Mouse (Mus musculus) macrophage (primary cell): ENCODE measurements around the gene Rps6kc1. TPM values are rescaled to one million over a fixed set of nuclear protein-coding genes. Genes with fewer than 3 reads are reported as not detected.

Experiments used
- H3K27ac ChIP-seq: fragments of 350-480 bp; formaldehyde crosslinking; 2 replicates; pipeline ENCODE4 v1.9.0; 2021
- H3K36me3 ChIP-seq: fragments of 350-480 bp; formaldehyde crosslinking; 2 replicates; pipeline ENCODE4 v1.9.0; 2021; ENCODE audit errors: inconsistent target
- H3K4me3 ChIP-seq: fragments of 350-480 bp; formaldehyde crosslinking; 2 replicates; pipeline ENCODE4 v1.9.0; 2021; ENCODE audit errors: inconsistent target
- H3K79me2 ChIP-seq: fragments of 350-480 bp; formaldehyde crosslinking; 2 replicates; pipeline ENCODE4 v1.9.0; 2021; ENCODE audit errors: inconsistent target
- WGBS: methylation state at CpG from one replicate; pipeline ENCODE4 v1.1.7; 2026; ENCODE audit warnings: inconsistent platforms; ENCODE audit not compliant: missing documents; 5-methylcytosine and 5-hydroxymethylcytosine counted together
- polyA plus RNA-seq: library from polyadenylated mRNA; stranded (reverse); fragments of 250-400 nt; gene quantifications from 3 replicates; pipeline ENCODE4 v1.2.4, GENCODE M21; 2018; ENCODE audit warnings: inconsistent platforms

The Rps6kc1 gene
- polyA plus RNA-seq, 1 experiment from 2014 or later = 20.5 TPM

GRCm38 (mm10) chr1:190665490-190665875 is 246.1 kb downstream of the Rps6kc1 start:
- Histone ChIP-seq H3K27ac (no peak overlapping the region), H3K79me2 (no peaks in the 10 kb centered on the region), H3K4me3 (no peak overlapping the region), H3K36me3 (no peaks in the 10 kb centered on the region)
- WGBS = 75% methylated on average over 6 of the region's 8 CpGs

GRCm38 (mm10) chr1:190664767-190665489 is 246.6 kb downstream of the Rps6kc1 start:
- Histone ChIP-seq H3K27ac (no peak overlapping the region), H3K36me3 (no peaks in the 10 kb centered on the region), H3K4me3 (no peak overlapping the region), H3K79me2 (no peaks in the 10 kb centered on the region)
- 92% methylated on average over 19 of the region's 21 CpGs for WGBS

GRCm38 (mm10) chr1:190663996-190664395 is 247.6 kb downstream of the Rps6kc1 start:
- 84% methylated on average over 3 of the region's 4 CpGs for WGBS
- Histone ChIP-seq H3K79me2 (no peaks in the 10 kb centered on the region), H3K27ac (no peak overlapping the region), H3K4me3 (no peak overlapping the region), H3K36me3 (no peaks in the 10 kb centered on the region)

- 86% methylated on average over 5 of the region's 5 CpGs for WGBS
- H3K79me2 ChIP-seq = no peaks in the 10 kb centered on the region
- H3K27ac ChIP-seq = no peak overlapping the region
- H3K36me3 ChIP-seq = no peaks in the 10 kb centered on the region
- no peak overlapping the region for H3K4me3 ChIP-seq
These were observed 248.8 kb downstream of the Rps6kc1 start for GRCm38 (mm10) chr1:190662736-190663135.

- no peaks in the 10 kb centered on the region for H3K79me2 ChIP-seq
- H3K36me3 ChIP-seq = no peaks in the 10 kb centered on the region
- no peak overlapping the region for H3K27ac ChIP-seq
- WGBS = 89% methylated on average over 4 of the region's 4 CpGs
- no peak overlapping the region for H3K4me3 ChIP-seq
These were observed 249.8 kb downstream of the Rps6kc1 start for GRCm38 (mm10) chr1:190661764-190662163.

- Histone ChIP-seq H3K36me3 (no peaks in the 10 kb centered on the region), H3K4me3 (no peak overlapping the region), H3K27ac (no peak overlapping the region), H3K79me2 (no peaks in the 10 kb centered on the region)
- 85% methylated on average over 15 of the region's 15 CpGs for WGBS
These were observed 250.3 kb downstream of the Rps6kc1 start for GRCm38 (mm10) chr1:190661249-190661648.

GRCm38 (mm10) chr1:190659722-190660502 is 251.7 kb downstream of the Rps6kc1 start:
- 88% methylated on average over 17 of the region's 17 CpGs for WGBS
- H3K79me2 ChIP-seq = no peaks in the 10 kb centered on the region
- H3K36me3 ChIP-seq = no peaks in the 10 kb centered on the region
- no peak overlapping the region for H3K27ac ChIP-seq
- no peak overlapping the region for H3K4me3 ChIP-seq

GRCm38 (mm10) chr1:190658266-190658665 is 253.3 kb downstream of the Rps6kc1 start:
- Histone ChIP-seq H3K36me3 (no peaks in the 10 kb centered on the region), H3K27ac (no peak overlapping the region), H3K79me2 (no peaks in the 10 kb centered on the region), H3K4me3 (no peak overlapping the region)
- 95% methylated on average over 13 of the region's 13 CpGs for WGBS

GRCm38 (mm10) chr1:190656089-190656488 is 255.5 kb downstream of the Rps6kc1 start:
- Histone ChIP-seq H3K27ac (no peak overlapping the region), H3K36me3 (no peaks in the 10 kb centered on the region), H3K79me2 (no peaks in the 10 kb centered on the region), H3K4me3 (no peak overlapping the region)
- 68% methylated on average over 9 of the region's 9 CpGs for WGBS

GRCm38 (mm10) chr1:190655651-190656050 is 255.9 kb downstream of the Rps6kc1 start:
- WGBS = 88% methylated on average over 7 of the region's 7 CpGs
- Histone ChIP-seq H3K27ac (no peak overlapping the region), H3K79me2 (no peaks in the 10 kb centered on the region), H3K36me3 (no peaks in the 10 kb centered on the region), H3K4me3 (no peak overlapping the region)

- Histone ChIP-seq H3K4me3 (no peak overlapping the region), H3K27ac (no peak overlapping the region), H3K79me2 (no peaks in the 10 kb centered on the region), H3K36me3 (no peaks in the 10 kb centered on the region)
- 88% methylated on average over 7 of the region's 7 CpGs for WGBS
These were observed 256.5 kb downstream of the Rps6kc1 start for GRCm38 (mm10) chr1:190655081-190655480.

- Histone ChIP-seq H3K36me3 (no peaks in the 10 kb centered on the region), H3K79me2 (no peaks in the 10 kb centered on the region), H3K4me3 (no peak overlapping the region), H3K27ac (no peak overlapping the region)
- WGBS = 79% methylated on average over 6 of the region's 6 CpGs
These were observed 256.9 kb downstream of the Rps6kc1 start for GRCm38 (mm10) chr1:190654694-190655001.

GRCm38 (mm10) chr1:190653989-190654693 is 257.4 kb downstream of the Rps6kc1 start:
- Histone ChIP-seq H3K79me2 (no peaks in the 10 kb centered on the region), H3K27ac (no peak overlapping the region), H3K36me3 (no peaks in the 10 kb centered on the region), H3K4me3 (no peak overlapping the region)
- 88% methylated on average over 20 of the region's 20 CpGs for WGBS

- Histone ChIP-seq H3K4me3 (no peak overlapping the region), H3K36me3 (no peaks in the 10 kb centered on the region), H3K79me2 (no peaks in the 10 kb centered on the region), H3K27ac (no peak overlapping the region)
- WGBS = 80% methylated on average over 6 of the region's 6 CpGs
These were observed 258.5 kb downstream of the Rps6kc1 start for GRCm38 (mm10) chr1:190653081-190653480.
